Mouse (Mus musculus) bone marrow, adult 2 months (tissue): Measurements from ENCODE around the gene Tgfbi. TPM values are rescaled to one million over a fixed set of nuclear protein-coding genes. Genes with fewer than 3 reads are reported as not detected.
A peak's percentile ranks its signal among the peaks of the same experiment; 100 is the strongest.

Experiments used
- H3K27ac ChIP-seq: fragments of 200-500 bp; 2 replicates; pipeline ENCODE4 v1.5.1; 2012; ENCODE audit warnings: low read depth, mild to moderate bottlenecking, control low read depth, inconsistent platforms, low read length; ENCODE audit not compliant: control insufficient read depth, poor library complexity, insufficient read depth
- H3K4me1 ChIP-seq: fragments of 200-500 bp; 2 replicates; pipeline ENCODE4 v1.6.1; 2011; ENCODE audit warnings: low read length; ENCODE audit not compliant: control insufficient read depth, insufficient read depth
- H3K4me3 ChIP-seq: fragments of 200-500 bp; replicated peaks from 2 replicates; pipeline ENCODE3; 2011; ENCODE audit warnings: mild to moderate bottlenecking, low read depth, low read length, control low read depth; ENCODE audit not compliant: control insufficient read depth
- CTCF ChIP-seq: fragments of 200-500 bp; IDR thresholded peaks from 2 replicates; pipeline ENCODE4 v1.5.1; 2011; ENCODE audit warnings: low read length, control low read depth; ENCODE audit not compliant: control insufficient read depth, insufficient read depth
- POLR2A ChIP-seq: fragments of 200-500 bp; IDR thresholded peaks from 2 replicates; pipeline ENCODE4 v1.6.1; 2011; ENCODE audit warnings: low read depth, mild to moderate bottlenecking, control low read depth, low read length, borderline replicate concordance; ENCODE audit not compliant: control insufficient read depth
- whole genome bisulfite sequencing: fragments of 180-500 bp; shearing (Covaris S2); methylation state at CpG from one replicate; pipeline ENCODE4 v1.1.7; 2018; 5-methylcytosine and 5-hydroxymethylcytosine counted together
- polyA plus RNA-seq: library from polyadenylated mRNA; stranded (reverse); fragments of >200 nt; gene quantifications from 2 replicates; pipeline ENCODE4 v1.2.4, GENCODE M21; 2011; ENCODE audit warnings: low replicate concordance; ENCODE audit not compliant: missing spikeins, insufficient read depth, insufficient read length

Gene Tgfbi
- polyA plus RNA-seq, 1 experiment, result 49.4 TPM

- no peak for TF ChIP-seq CTCF
- Histone ChIP-seq H3K27ac (no peak overlapping the region), H3K4me1 (peaks cover 6% of the 10 kb centered on the region), H3K4me3 (no peak overlapping the region)
- WGBS, result 77% methylated on average over 8 of the region's 8 CpGs
Observed at GRCm38 (mm10) chr13:56591191-56591590, 18.1 kb upstream of the Tgfbi start.

- whole genome bisulfite sequencing, result 10% methylated on average over 2 of the region's 2 CpGs
Observed at GRCm38 (mm10) chr13:56591939-56592338, 17.4 kb upstream of the Tgfbi start.

GRCm38 (mm10) chr13:56593196-56593595, 16.1 kb upstream of the Tgfbi start:
- Histone ChIP-seq H3K4me1 (peaks cover 6% of the 10 kb centered on the region), H3K27ac (peak overlapping the region; percentile 28; the same call in 1 of the 2 replicates), H3K4me3 (no peak overlapping the region)
- 3% methylated on average over 5 of the region's 5 CpGs for WGBS
- TF ChIP-seq POLR2A, result no peak
- no peak for TF ChIP-seq CTCF

More at GRCm38 (mm10) chr13:56591939-56592338, 17.4 kb upstream of the Tgfbi start:
- Histone ChIP-seq H3K4me3 (no peak overlapping the region), H3K27ac (no peak overlapping the region), H3K4me1 (peaks cover 6% of the 10 kb centered on the region)
- TF ChIP-seq CTCF, result no peak
- no peak for TF ChIP-seq POLR2A

GRCm38 (mm10) chr13:56593961-56594391, 15.3 kb upstream of the Tgfbi start:
- Histone ChIP-seq H3K4me1 (peaks cover 6% of the 10 kb centered on the region), H3K27ac (no peak overlapping the region), H3K4me3 (no peak overlapping the region)
- TF ChIP-seq CTCF (no peak), POLR2A (no peak)
- 72% methylated on average over 7 of the region's 7 CpGs for whole genome bisulfite sequencing

GRCm38 (mm10) chr13:56595246-56595645, 14.1 kb upstream of the Tgfbi start:
- no peak for TF ChIP-seq POLR2A
- no peak for TF ChIP-seq CTCF
- 83% methylated on average over 8 of the region's 8 CpGs for WGBS
- H3K27ac ChIP-seq, result no peak overlapping the region
- H3K4me3 ChIP-seq, result no peak overlapping the region
- H3K4me1 ChIP-seq, result peaks cover 6% of the 10 kb centered on the region

- Histone ChIP-seq H3K4me1 (peaks cover 4% of the 10 kb centered on the region; the same call in 1 of the 2 replicates), H3K27ac (no peak overlapping the region), H3K4me3 (no peak overlapping the region)
- 84% methylated on average over 4 of the region's 4 CpGs for WGBS
- TF ChIP-seq POLR2A (no peak), CTCF (no peak)
Observed at GRCm38 (mm10) chr13:56597296-56597695, 12.0 kb upstream of the Tgfbi start.

- 64% methylated on average over 12 of the region's 12 CpGs for WGBS
- H3K4me3 ChIP-seq, result no peak overlapping the region
- peaks cover 4% of the 10 kb centered on the region; the same call in 1 of the 2 replicates for H3K4me1 ChIP-seq
- no peak overlapping the region for H3K27ac ChIP-seq
- TF ChIP-seq CTCF, result no peak
- TF ChIP-seq POLR2A, result no peak
Observed at GRCm38 (mm10) chr13:56597831-56598612, 11.3 kb upstream of the Tgfbi start.

- H3K4me1 ChIP-seq, result no peaks in the 10 kb centered on the region; the same call in 1 of the 2 replicates
- TF ChIP-seq POLR2A (no peak), CTCF (no peak)
- H3K27ac ChIP-seq, result no peak overlapping the region
- 70% methylated on average over 2 of the region's 2 CpGs for WGBS
- H3K4me3 ChIP-seq, result no peak overlapping the region
Observed at GRCm38 (mm10) chr13:56599511-56599910, 9.8 kb upstream of the Tgfbi start.

- Histone ChIP-seq H3K4me3 (no peak overlapping the region), H3K4me1 (no peaks in the 10 kb centered on the region; the same call in 1 of the 2 replicates), H3K27ac (no peak overlapping the region)
- WGBS, result 69% methylated on average over 10 of the region's 10 CpGs
- TF ChIP-seq CTCF (no peak), POLR2A (no peak)
Observed at GRCm38 (mm10) chr13:56600216-56600890, 9.0 kb upstream of the Tgfbi start.
